Mouse (Mus musculus) small intestine, adult 2 months (tissue): Measurements from ENCODE around the gene Arhgef2.

ENCODE experiments used
- CTCF ChIP-seq: fragments of 200-500 bp; IDR thresholded peaks from 2 replicates; pipeline ENCODE4 v1.5.1; 2012; ENCODE audit warnings: low read depth, mild to moderate bottlenecking, control low read depth, inconsistent platforms, low read length, moderate library complexity, mixed read lengths; ENCODE audit not compliant: insufficient replicate concordance, insufficient read length; ENCODE audit errors: extremely low read depth
- POLR2A ChIP-seq: fragments of 200-500 bp; IDR thresholded peaks from 2 replicates; pipeline ENCODE4 v1.6.1; 2012; ENCODE audit warnings: low read depth, mild to moderate bottlenecking, control low read depth, inconsistent platforms, low read length, moderate library complexity

GRCm38 (mm10) chr3:88590246-88590645 is 15.5 kb upstream of the Arhgef2 start:
- TF ChIP-seq CTCF (no peak), POLR2A (no peak)
